Mouse (Mus musculus) adrenal gland, adult 8-10 months (tissue): ENCODE data around the gene Galnt14. TPM values are rescaled to one million over a fixed set of nuclear protein-coding genes. Genes with fewer than 3 reads are reported as not detected.

Experiments used
- DNase-seq: peaks from one replicate; pipeline ENCODE4 v3.0.0; 2022
- total RNA-seq, 4 experiments: library from RNA; stranded (reverse); gene quantifications; 2 replicates each; pipeline ENCODE4 v1.2.4; 2022

Gene Galnt14
- total RNA-seq, 4 experiments from 2014 or later, result 2.0 to 6.9 (median 4.1) TPM

DNA sequence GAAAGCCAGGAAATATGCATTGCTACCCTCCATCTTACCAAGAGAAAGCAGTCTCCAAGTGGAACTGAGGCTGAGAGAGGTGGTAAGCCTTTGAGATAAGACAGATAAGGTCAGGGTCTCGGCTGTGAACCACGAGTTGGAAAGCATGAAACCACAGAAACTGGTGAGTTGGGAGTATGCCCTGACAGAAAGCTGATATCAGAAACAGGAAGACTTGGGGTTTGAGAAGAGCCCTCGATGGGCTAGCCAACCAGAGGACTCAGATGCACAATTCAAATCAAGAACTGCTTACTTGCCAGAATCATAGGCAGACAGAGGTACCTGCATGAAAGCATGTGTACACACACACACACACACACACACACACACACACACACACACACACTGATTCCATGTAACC lies 47.0 kb downstream of the Galnt14 start:
- no peak for DNase-seq

DNA sequence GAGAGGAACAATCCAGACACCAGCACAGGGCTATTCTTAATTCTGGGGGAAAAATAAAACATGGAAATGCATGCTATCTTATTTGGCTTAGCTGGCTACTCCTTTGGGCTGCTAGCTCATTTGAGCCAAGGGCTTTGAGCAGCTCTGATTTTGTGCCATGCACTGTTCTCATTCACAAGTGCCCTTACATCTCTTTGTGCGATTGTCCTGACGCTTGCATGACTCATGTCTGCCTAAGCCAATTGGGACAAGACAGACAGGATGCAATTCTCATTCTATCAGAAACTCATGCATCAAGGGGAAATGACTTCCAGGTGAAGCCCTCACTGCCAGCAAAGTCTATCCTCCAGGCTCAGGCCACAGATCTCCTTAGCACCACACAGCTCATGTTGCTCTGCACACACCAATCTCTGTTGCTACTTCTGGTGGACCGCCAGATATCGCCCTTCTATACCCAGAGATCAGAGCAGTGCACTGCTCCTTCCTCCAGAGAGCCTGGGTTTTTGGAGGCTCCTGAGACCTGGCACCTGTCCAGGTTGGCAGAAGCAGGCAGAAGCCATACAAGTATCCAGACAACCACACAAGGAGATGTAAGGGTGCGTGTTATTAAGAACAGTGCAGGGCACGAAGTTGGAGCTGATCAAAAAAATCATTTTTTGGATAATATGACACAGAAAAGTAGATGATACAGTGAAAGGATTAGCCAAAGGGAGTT lies 51.4 kb downstream of the Galnt14 start:
- no peak for DNase-seq

DNA sequence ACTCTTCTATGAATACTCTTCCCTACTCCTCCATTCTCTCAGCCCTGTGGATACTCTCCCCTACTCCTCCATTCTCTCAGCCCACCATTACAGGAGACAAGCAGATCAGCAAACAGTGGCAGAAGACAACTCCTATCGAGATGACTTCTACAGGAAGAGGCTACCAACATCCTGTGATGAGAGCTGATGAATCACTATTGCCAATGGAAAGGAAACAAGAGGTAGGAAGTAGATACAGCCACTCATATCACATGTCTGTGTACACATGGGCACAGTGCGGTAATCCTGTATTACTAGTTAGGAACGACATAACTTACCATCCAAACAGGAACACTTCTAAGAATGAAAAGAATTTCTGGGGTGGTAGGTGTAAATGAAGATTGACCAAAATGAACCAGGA lies 53.9 kb downstream of the Galnt14 start:
- no peak for DNase-seq

DNA sequence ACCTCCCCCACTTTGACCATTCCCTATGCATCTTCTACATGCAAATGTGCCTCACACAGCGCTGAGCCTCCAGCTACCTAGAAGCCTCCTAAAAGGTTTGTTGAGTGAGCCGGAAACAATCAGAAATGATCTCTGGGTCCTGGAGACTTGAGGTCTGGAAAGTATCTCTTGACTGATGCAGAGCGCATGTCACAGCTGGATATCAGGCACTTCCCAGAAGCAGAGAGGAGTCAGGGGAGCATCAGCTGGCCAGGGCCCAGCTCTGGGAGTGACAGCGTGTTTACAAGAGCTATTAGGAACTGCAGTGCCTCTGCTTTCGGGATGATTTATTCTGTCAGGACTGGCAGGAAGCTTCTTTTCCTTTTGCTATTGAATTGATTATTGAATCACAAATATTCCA lies 56.0 kb downstream of the Galnt14 start:
- no peak for DNase-seq

DNA sequence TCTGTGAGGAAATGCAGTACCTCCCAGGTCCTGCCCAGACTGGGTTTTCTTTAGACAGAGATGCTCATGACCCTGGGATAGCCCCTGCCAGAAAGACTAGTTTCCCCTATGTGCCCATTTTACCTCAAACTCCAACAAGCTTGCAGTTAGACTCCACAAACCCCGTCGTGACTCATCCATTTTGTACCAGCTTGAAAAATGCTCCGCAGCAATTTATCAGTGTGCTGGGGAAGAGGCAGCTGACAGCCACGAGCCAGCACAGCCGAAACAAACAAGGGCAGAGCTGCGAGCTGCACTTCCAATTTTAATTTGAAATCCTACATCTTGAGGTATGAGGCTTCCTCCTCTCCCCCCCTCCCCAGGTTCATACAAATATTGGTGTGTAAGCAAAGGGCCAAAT lies 60.9 kb downstream of the Galnt14 start:
- no peak for DNase-seq

DNA sequence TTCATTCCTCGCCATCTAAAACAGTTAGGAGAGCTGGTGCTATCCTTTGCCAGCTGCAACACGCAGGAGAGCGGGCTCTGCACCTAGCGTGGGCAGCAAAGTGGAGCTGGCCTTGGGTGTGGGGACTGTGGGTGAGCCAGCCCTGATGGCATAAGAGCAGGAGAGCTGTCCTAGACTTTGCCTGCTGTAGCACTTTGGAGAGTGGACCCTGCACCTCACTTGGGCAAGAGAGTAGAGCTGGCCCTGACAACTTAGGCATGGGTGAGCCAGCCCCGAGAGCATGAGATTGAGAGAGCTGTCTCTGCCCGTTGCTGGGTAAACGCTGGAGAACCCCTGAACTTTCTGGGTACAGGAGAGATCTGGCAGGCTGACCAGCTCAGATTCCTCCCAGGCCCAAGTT lies 68.6 kb downstream of the Galnt14 start:
- no peak for DNase-seq

DNA sequence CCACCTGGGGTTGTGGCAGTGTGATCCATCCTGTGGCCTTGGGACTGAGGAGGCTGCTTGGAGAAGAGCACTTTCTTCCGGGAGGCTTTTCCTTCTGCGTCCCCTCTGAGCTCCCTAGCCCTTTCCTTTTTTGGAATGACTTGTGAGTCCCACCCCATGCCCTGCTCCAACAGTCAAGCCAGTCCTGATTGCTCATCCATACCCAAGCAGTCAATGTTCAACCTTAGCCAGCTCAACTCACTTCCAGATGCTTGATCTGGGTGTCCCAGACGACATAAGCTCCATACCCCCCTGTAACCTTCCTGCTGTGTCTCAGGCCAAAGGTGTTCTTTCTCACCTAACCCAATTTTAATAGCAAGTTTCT lies 70.2 kb downstream of the Galnt14 start:
- DNase-seq, result no peak

DNA sequence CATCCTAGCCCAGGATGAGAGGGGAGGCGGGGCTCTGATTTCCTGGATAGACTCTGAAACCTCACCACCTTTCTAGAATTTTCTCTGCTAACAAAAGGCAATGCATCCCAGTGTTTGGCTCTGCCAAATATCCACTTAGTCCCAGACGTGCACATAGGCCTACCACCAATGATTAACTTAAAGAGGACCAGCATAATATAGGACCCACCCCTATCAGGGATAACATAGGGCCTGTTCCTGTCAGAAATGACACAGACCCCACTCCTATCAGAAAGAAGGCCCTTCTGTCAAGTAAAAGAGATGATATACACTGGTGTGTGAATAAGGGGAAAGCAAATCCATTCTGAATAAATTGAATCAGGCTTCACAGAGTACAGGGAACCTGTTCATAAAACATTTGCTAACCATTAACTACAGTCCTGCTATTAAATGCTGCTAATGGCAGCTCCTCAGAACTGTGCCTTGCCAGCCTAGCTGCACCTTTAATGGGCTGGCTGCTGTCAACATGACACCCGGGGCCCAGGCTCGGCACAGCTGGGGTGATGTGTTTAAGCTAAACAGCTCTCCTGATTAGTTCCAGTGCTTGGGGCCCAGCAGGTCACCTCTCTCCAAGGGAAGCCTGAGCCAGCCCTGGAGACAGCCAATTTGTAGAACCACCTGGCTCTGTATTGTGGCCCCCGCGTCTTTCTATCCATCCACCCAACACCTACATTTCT lies 70.7 kb downstream of the Galnt14 start:
- no peak for DNase-seq

DNA sequence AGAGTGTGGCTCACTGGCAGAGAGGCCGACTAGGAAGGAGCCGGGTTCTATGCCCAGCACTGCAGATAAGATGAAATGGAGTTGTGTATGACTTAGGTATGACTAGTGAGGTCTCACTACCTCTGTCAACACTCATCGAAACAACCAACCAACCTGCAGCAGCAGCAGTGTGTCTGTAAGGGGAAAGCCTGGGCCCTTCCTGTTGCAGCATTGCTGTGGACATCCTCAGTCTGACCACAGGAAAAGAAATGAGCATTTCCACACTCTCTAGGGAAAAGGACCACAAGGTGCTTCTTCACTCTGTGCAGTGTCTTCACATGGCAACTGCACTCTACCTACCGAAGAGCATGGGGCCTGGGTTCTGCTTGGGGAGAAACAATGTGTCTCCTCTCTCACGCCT lies 73.3 kb downstream of the Galnt14 start:
- DNase-seq, result no peak

DNA sequence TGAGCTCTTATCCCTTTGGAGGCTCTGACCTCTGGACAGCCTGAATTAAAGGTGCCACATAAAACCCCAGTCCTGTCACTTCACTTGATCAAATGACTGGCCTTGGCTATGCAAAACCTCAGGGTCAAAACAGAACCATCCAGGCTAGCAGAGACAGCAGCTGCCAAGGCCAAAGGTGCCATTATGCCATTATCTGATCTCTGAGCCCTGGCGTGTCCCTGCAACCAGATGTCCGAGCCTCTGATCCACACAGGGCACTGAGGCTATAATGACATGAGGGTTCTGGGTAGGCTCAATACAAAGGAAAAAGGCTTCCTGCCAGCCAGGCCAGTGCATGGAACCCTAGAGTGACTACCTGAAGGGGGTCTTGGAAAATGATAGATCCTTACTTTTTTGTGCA lies 75.4 kb downstream of the Galnt14 start:
- peak; percentile 28 for DNase-seq

DNA sequence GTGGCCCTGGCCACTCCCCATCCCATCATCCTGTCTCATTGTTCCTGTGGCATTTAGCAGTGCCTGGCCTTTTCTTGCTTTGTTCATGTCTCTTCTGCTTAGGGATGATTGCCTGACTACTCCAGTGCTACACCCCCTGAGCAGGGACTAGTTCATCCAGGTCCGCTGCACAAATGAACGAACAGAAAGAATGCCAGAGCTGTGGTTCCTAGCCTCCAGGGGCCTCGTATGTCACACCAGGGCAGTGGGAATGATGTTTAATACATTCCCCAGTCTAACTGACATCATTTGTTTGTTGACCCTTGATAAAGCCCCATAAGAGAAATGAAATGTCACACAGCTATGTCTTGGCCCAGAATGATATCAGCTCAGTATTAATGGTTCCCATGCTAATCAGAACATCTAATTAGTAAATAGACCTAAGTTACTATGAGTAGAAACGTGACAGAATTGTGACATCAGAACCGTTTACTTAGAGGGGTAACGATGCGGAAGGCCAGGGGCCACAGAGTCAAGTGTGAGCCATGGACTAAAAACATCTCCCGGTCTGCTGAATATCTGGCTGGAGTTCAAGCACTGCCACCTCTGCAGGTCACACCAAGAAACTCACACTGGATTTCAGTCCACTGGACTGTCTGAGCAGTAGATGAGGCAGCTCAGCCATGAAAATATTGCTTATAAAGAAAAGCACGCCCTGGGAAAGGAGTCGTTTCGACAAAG lies 76.1 kb downstream of the Galnt14 start:
- DNase-seq, result no peak

DNA sequence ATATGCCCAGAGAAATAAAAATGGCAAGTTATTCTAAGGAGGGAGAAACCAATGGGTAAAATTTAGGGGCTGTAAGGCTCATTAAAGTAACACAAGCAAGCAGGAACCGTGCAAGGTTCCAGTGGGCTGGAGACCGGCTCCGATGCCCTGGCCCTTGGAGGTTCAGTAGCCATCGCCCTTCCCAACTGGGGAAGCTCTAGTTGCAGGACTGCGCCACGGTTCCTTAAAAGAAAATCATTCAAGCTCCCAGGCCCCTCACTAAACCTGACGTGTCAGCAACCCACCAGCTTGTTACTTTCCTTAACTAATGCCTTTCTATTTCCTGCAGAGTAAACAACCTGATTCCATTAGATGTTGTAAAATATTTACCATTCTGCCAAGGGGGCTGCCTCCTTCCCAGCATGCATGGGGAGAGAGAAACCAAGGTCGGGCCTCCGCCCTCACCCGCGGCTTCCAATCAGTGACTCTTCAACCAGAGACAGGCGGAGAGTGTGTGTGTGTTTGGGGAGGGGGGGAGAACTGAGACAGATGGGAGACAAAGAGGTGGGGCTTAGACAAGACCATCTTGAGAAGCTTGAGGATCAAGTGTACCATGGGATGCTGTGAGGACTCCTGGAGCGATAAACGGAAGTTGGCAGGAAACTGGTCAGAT lies 81.9 kb downstream of the Galnt14 start:
- no peak for DNase-seq

DNA sequence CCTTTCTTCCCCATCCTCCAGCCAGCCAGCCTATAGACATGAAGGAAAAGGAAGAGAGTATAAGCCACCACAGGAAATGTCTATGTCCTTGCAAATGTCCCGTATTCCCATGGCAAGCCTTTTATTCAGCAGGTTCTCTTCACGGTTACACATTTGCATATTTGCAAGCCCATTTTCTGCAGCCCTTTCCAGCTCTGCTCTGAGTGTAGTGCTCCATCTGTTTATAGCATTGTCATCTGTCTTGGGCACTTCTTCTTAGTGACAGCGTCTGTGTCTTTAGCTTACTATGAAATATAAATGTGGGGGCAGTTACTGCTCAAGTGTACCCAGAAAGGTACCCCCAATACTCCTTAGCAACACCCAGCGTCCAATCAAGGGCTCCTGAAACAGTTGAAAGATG lies 83.3 kb downstream of the Galnt14 start:
- no peak for DNase-seq

DNA sequence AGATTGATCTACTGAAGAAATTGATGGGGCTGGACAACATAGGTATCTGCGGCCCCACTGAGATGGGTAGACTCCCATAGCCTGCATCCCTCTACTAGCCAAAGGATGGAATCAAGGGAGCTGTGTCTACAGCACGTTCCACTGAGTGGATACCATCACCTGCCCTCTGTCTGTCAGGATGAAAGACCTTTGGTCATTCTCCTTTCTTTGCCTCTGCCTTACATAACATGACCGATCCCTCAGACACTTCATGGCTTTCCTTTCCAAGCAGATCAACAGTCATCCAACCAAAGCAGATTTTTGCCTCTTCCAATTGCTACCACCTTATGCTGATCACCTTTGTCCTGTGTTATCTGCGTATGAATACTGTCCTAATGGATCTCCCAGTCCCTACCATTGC lies 90.2 kb downstream of the Galnt14 start:
- no peak for DNase-seq

DNA sequence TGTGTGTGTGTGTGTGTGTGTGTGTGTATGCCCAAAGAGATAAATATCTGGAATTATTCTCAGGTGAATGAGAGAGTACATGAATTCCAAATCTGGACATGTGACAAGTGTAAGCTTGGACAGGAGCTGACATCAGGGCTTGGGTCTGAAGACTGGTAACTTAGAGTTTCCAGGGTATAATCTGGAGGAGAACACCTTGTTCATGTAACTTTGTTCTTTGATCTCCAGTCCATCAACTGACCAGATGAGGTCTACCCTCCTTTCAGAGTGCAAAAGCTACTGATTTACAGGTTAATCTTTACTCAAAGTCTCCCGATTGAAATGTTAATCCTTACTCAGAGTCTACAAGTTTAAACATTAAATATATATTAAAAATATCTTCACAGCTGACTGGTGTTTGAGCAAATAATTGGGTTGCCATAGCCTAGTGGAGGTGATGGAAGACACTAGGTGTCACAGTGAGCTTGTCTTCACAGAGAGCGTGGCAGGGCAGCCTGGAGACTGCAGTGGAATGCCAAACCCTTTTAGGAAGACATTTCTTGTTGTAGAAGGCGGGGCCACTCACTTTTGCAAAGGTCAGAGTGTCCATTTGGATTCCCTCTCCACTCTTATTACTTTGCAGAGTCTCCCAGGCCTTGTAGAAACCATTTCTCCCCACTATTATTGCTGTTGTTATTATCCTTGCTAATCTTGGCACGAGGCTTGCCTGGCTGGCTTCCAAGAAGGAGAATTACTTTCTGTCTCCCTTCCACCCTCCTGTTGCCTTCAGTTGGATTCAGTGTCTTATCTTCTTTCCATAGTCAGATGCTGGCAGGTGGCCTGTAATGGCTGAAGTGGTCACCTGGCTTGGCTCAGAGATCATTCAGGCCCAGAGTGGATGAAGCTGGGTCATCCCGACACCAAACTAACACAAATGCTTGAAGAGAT lies 107.4 kb downstream of the Galnt14 start:
- DNase-seq, result no peak

DNA sequence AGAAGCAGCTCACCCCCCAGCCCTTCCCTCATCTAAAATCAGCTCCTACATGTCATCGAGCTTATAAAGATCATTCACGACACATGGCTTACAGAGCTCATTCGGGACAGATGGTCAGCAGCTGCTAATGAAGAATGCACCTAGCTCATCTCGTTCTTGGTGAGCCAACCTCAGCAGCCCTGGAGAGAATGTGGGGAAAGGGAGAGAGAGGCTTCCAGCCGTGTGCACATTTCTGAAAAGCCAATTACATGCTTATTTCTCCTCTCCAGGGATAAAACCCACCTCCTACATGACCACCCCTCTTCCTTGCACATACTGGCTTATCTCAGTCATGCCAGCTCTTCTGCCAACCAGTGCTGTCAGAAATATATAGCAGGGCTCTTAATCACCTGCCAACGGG lies 110.3 kb downstream of the Galnt14 start:
- DNase-seq, result no peak

DNA sequence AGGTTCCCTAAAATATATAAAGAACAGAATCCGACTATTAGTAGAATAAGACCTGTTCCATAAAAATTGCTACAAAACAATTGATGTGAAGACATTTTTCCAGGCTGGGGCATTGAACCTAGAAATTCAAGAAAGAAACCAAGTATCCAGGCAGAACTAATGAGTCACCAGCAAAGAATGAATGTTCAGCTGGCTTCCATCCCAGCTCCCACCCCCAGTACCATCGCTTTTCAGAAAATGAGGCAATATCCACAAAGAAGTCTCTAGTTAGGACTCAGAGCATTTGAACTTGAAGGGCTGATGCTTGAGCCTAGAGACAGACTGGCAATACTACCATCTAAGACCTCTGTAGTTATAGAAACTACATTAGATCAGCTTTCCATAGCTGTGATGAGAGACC lies 118.2 kb downstream of the Galnt14 start:
- DNase-seq, result no peak

DNA sequence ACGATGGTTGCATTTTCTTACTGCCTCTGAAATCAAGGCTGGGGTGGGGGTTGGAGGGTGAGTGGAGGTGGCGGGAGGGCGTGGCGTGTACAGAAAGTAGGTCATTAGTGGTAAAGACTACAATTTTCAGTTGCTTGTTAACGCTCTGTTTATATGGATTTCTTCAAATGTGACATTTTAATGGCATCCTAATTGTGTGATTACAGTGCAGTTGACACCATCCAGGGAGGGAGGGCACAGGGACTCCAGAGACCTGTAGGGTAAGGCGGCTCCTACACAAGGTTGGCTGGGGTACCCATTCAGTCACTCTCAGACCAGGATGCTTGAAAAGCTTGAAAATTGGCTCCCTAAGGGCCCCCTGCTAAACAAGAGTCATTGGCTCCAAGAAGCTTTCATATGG lies 122.7 kb downstream of the Galnt14 start:
- no peak for DNase-seq

DNA sequence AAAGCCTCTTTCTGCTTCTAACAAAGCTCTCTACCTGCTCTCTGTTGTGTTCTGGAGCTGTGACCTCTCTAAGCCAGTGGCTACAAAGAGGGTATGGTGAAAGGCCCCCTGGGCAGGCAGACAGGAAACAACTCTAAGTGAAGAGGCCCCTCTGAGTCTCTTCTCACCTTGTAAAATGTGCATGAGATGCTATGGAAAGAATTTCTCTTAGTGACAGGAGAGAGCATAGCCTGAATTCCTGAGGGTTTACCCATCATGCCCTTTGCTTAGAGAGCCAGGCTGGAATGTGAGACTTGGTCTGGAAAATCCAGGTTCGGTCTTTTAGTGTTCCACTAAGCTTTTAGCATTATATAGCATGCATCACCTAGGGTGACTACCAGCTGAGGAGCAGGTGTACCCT lies 136.1 kb downstream of the Galnt14 start:
- no peak for DNase-seq

DNA sequence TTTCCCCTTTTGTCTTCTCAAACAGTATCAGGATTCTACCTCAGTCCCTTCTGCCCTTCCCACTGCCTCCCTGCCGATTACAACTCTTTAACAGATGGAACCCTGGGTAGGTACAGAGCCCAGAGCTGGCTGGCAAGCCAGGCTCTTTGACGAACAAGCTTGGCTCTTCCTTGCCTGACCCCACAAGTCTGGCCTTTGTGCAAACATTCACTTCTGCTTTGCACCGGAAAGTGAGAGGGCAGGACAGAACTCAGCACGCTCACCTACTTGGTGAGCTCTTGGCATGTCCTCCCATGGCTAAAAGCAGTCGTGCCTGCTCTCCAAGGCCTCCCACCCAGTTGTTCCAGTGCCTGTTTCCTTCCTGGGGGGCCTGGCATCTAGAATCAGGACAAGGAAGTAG lies 137.4 kb downstream of the Galnt14 start:
- no peak for DNase-seq

DNA sequence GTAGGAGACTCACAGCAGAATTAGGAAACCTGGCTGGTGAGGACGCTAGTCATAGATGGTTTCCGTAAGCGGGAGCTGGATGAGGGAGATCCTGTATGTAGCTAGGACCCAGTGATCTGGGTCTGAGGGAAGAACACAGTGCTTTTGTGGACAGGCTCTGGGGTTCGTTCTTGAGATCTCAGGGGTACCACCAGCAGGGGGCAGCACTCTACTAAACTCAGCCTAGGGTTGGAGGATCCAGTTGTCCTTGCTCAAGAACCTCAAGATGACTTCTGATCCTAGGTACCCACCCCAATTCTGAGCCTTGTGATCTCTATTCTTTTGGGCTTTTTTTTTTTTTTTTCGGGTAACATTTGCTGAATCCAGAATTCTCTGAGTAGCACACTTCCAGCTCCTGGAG lies 137.8 kb downstream of the Galnt14 start:
- peak; percentile 36 for DNase-seq

DNA sequence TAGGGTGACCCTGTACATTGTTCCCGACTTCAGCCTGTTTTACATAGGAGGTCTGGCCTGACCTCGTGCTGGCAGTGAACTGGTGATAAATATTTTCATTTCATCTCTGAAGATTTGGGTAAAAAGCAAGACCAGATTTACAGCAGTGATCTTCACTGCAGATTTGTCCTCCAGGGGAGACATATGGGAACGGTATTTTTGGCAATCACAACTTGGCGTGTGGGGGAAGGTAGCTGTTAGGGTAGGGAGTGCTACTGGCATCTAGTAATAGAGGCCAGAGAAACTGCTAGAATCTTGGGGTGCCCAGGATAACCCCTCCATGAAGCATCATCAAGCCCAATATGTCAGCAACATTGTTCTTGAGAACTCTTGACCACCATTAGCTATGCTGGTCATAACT lies 138.3 kb downstream of the Galnt14 start:
- DNase-seq, result no peak
